Mouse (Mus musculus) kidney, embryonic 14.5 days (tissue): ENCODE data around the gene Hipk4. TPM values are rescaled to one million over a fixed set of nuclear protein-coding genes. Genes with fewer than 3 reads are reported as not detected.

ENCODE experiments used
- ATAC-seq: fragments of 200-750 bp; cut with Nextera tagmentation; 2 replicates; pipeline ENCODE4 v1.8.0; 2017; ENCODE audit warnings: moderate number of reproducible peaks, mild to moderate bottlenecking, moderate TSS enrichment, moderate library complexity; ENCODE audit not compliant: low FRiP score, low TSS enrichment
- H3K27ac ChIP-seq: fragments of 300-500 bp; sonication (generic); 2 replicates; pipeline ENCODE4 v1.5.1; 2014; ENCODE audit warnings: low read depth, mild to moderate bottlenecking, low read length, moderate library complexity, mixed read lengths
- H3K27me3 ChIP-seq: fragments of 300-500 bp; sonication (generic); 2 replicates; pipeline ENCODE4 v1.6.1; 2014; ENCODE audit warnings: mild to moderate bottlenecking, low read length; ENCODE audit not compliant: control insufficient read depth, insufficient read depth
- H3K36me3 ChIP-seq: fragments of 300-500 bp; sonication (generic); 2 replicates; pipeline ENCODE4 v1.6.1; 2014; ENCODE audit warnings: low read length, mixed read lengths; ENCODE audit not compliant: control insufficient read depth, insufficient read depth
- H3K4me1 ChIP-seq: fragments of 300-500 bp; sonication (generic); 2 replicates; pipeline ENCODE4 v1.6.1; 2014; ENCODE audit warnings: low read length, mixed read lengths; ENCODE audit not compliant: control insufficient read depth, insufficient read depth
- H3K4me2 ChIP-seq: fragments of 300-500 bp; sonication (generic); replicated peaks from 2 replicates; pipeline ENCODE4 v1.6.1; 2014; ENCODE audit warnings: low read depth, mild to moderate bottlenecking, low read length
- H3K4me3 ChIP-seq: fragments of 300-500 bp; sonication (generic); 2 replicates; pipeline ENCODE4 v1.5.1; 2014; ENCODE audit warnings: mild to moderate bottlenecking, low read length
- H3K9ac ChIP-seq: fragments of 300-500 bp; sonication (generic); 2 replicates; pipeline ENCODE4 v1.6.1; 2014; ENCODE audit warnings: low read depth, mild to moderate bottlenecking, low read length, moderate library complexity
- H3K9me3 ChIP-seq: fragments of 300-500 bp; sonication (generic); 2 replicates; pipeline ENCODE4 v1.6.1; 2016; ENCODE audit warnings: low read length; ENCODE audit not compliant: control insufficient read depth
- WGBS: fragments of 180-500 bp; shearing (Covaris S2); extraction: QIAGEN DNeasy Blood & Tissue Kit; methylation state at CpG from one replicate; pipeline ENCODE4 v1.1.7; 2014; 5-methylcytosine and 5-hydroxymethylcytosine counted together
- polyA plus RNA-seq: library from polyadenylated mRNA; unstranded; fragments of >200 nt; fragmentation: Nextera tagmentation; extraction: Ambion mirVana; gene quantifications from 2 replicates; pipeline ENCODE4 v1.2.1, GENCODE M21; 2014

Hipk4 gene
- polyA plus RNA-seq, 1 experiment from 2014 or later, result 0.80 TPM

DNA sequence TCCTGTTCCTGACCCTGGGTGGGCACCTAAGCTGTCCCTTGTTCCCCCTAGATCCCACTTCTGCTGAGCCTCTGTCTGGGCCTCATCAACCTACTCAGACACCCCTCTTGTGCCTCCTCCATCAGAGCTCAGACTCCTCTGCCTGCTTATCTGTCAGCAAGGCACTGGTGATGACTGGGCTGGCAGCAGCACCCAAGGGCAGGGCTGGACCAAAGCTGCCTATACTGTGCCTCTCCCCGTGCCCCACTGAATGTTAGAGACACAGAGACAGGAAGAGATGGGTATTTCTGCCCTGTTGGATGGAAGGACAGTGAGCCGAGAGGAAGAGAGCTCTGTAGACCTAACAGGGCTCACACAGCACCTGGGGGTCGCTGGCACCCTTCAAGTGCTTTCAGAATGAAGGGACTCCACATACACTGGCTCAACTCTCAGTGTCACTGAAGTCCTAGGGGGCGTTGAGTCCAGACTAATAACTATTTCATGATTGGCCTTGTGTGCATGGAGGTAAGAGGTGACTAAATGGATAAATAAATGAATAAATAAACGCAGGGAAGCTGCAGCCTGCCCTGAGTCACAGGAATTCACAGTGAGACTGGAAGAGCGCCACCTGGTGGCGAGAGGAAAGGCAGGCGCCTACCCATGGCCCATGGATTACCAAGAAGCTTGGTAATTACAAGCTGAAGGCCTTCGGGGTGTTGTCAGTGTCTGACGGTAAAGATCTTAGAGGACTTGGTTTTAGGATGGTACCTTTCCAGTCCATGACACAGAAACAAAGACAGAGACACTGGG is 3.2 kb downstream of the Hipk4 start:
- WGBS, result 28% methylated on average over 10 of the region's 10 CpGs
- peak; percentile 71; the same call in 1 of the 2 replicates for ATAC-seq
- no peak overlapping the region for H3K9ac ChIP-seq

DNA sequence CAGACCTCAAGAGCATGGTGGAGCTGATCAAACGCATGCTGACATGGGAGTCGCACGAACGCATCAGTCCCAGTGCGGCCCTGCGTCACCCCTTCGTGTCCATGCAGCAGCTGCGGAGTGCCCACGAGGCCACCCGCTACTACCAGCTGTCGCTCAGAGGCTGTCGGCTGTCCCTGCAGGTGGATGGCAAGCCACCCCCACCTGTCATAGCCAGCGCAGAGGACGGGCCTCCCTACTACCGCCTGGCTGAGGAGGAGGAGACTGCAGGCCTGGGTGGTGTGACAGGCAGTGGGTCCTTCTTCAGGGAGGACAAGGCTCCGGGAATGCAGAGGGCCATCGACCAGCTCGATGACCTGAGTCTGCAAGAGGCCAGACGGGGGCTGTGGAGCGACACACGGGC is 6.0 kb downstream of the Hipk4 start:
- 74% methylated on average over 21 of the region's 21 CpGs for WGBS
- Histone ChIP-seq H3K27me3 (no peaks in the 10 kb centered on the region), H3K4me2 (no peak overlapping the region), H3K4me3 (no peak overlapping the region), H3K27ac (no peak overlapping the region), H3K9me3 (no peaks in the 10 kb centered on the region), H3K36me3 (peaks cover 23% of the 10 kb centered on the region), H3K9ac (no peak overlapping the region), H3K4me1 (no peaks in the 10 kb centered on the region)
- no peak for ATAC-seq

More for the DNA sequence above, 3.2 kb downstream of the Hipk4 start:
- H3K27ac ChIP-seq, result no peak overlapping the region
- H3K9me3 ChIP-seq, result no peaks in the 10 kb centered on the region
- no peaks in the 10 kb centered on the region for H3K27me3 ChIP-seq
- peaks cover 7% of the 10 kb centered on the region; the same call in 1 of the 2 replicates for H3K36me3 ChIP-seq
- H3K4me2 ChIP-seq, result no peak overlapping the region
- no peak overlapping the region for H3K4me3 ChIP-seq
- no peaks in the 10 kb centered on the region for H3K4me1 ChIP-seq

- no peak overlapping the region for H3K4me2 ChIP-seq
- no peaks in the 10 kb centered on the region for H3K9me3 ChIP-seq
- WGBS, result 85% methylated on average over 3 of the region's 3 CpGs
- peaks cover 23% of the 10 kb centered on the region for H3K36me3 ChIP-seq
- no peak overlapping the region for H3K27ac ChIP-seq
- H3K4me3 ChIP-seq, result no peak overlapping the region
- no peak overlapping the region for H3K9ac ChIP-seq
- no peak for ATAC-seq
- no peaks in the 10 kb centered on the region for H3K27me3 ChIP-seq
- H3K4me1 ChIP-seq, result no peaks in the 10 kb centered on the region
Measured at GRCm38 (mm10) chr7:27530937-27531336, 7.9 kb downstream of the Hipk4 start.

DNA sequence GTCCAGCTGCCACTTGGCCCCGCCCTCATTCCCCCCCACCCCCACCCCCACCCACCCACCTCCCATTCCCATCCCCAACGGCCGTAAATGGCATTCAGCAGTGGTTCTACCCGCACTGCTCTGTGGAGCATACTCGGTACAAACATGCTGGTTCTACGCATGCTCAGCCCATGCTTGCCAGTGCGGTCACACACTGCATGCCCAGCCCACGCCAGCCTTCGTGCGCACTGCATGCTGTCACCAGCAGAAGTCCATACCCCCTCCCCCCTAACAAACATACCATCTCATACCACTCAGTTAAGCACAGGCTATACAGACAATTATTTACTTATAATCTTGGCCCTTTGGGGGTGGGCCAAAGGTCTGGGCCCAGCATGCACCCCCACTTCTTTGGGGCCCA is 8.6 kb downstream of the Hipk4 start:
- Histone ChIP-seq H3K27me3 (no peaks in the 10 kb centered on the region), H3K4me3 (no peak overlapping the region), H3K36me3 (peaks cover 28% of the 10 kb centered on the region), H3K9ac (no peak overlapping the region), H3K4me1 (no peaks in the 10 kb centered on the region), H3K27ac (no peak overlapping the region), H3K4me2 (no peak overlapping the region), H3K9me3 (no peaks in the 10 kb centered on the region)
- no peak for ATAC-seq
- WGBS, result 91% methylated on average over 10 of the region's 10 CpGs

- H3K9ac ChIP-seq, result no peak overlapping the region; the same call in 1 of the 2 replicates
- no peak overlapping the region for H3K4me2 ChIP-seq
- H3K4me1 ChIP-seq, result no peaks in the 10 kb centered on the region
- no peaks in the 10 kb centered on the region for H3K27me3 ChIP-seq
- H3K9me3 ChIP-seq, result no peaks in the 10 kb centered on the region
- ATAC-seq, result no peak
- no peak overlapping the region for H3K4me3 ChIP-seq
- peaks cover 33% of the 10 kb centered on the region for H3K36me3 ChIP-seq
- H3K27ac ChIP-seq, result no peak overlapping the region
- WGBS, result 90% methylated on average over 9 of the region's 9 CpGs
Measured at GRCm38 (mm10) chr7:27532480-27533050, 9.5 kb downstream of the Hipk4 start.

GRCm38 (mm10) chr7:27535386-27535785 is 12.3 kb downstream of the Hipk4 start:
- H3K4me2 ChIP-seq, result no peak overlapping the region
- 87% methylated on average over 2 of the region's 2 CpGs for WGBS
- no peak overlapping the region for H3K27ac ChIP-seq
- ATAC-seq, result no peak
- H3K36me3 ChIP-seq, result peaks cover 34% of the 10 kb centered on the region
- H3K4me1 ChIP-seq, result no peaks in the 10 kb centered on the region
- H3K4me3 ChIP-seq, result no peak overlapping the region
- H3K27me3 ChIP-seq, result no peaks in the 10 kb centered on the region
- H3K9me3 ChIP-seq, result no peaks in the 10 kb centered on the region
- H3K9ac ChIP-seq, result no peak overlapping the region

- ATAC-seq, result no peak
- H3K27me3 ChIP-seq, result no peaks in the 10 kb centered on the region
- H3K4me3 ChIP-seq, result no peak overlapping the region
- no peak overlapping the region for H3K4me2 ChIP-seq
- H3K9me3 ChIP-seq, result no peaks in the 10 kb centered on the region
- no peak overlapping the region for H3K27ac ChIP-seq
- H3K36me3 ChIP-seq, result peaks cover 31% of the 10 kb centered on the region
- no peak overlapping the region for H3K9ac ChIP-seq
- 85% methylated on average over 6 of the region's 6 CpGs for WGBS
- no peaks in the 10 kb centered on the region for H3K4me1 ChIP-seq
Measured at GRCm38 (mm10) chr7:27536618-27537017, 13.6 kb downstream of the Hipk4 start.

DNA sequence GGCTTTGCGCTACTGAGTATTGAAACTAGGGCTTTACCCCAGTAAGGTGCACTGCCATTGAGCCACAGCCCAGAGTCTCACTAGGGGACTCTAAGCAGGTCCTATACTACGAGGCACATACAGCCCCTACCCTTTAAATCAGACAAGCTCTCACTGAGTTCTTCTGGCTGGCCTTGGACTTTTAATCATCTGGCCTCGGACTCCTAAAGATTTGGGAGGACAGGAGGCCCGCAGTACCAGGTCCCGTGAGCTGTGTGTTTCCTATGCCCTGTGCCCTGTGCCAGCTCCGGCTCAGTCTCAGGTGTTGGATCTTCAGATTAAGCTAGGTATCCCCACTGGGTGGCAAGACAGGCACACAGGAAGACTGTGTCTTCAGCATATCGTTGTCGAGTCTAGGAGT is 14.9 kb downstream of the Hipk4 start:
- no peaks in the 10 kb centered on the region for H3K4me1 ChIP-seq
- H3K9me3 ChIP-seq, result no peaks in the 10 kb centered on the region
- H3K27ac ChIP-seq, result no peak overlapping the region
- H3K9ac ChIP-seq, result no peak overlapping the region
- 78% methylated on average over 8 of the region's 8 CpGs for WGBS
- peaks cover 20% of the 10 kb centered on the region for H3K36me3 ChIP-seq
- H3K4me2 ChIP-seq, result no peak overlapping the region
- H3K27me3 ChIP-seq, result no peaks in the 10 kb centered on the region
- no peak for ATAC-seq
- no peak overlapping the region for H3K4me3 ChIP-seq

GRCm38 (mm10) chr7:27538797-27539196 is 15.7 kb downstream of the Hipk4 start:
- H3K36me3 ChIP-seq, result peaks cover 15% of the 10 kb centered on the region; the same call in 1 of the 2 replicates
- no peak for ATAC-seq
- H3K9me3 ChIP-seq, result no peaks in the 10 kb centered on the region
- H3K4me1 ChIP-seq, result no peaks in the 10 kb centered on the region
- no peaks in the 10 kb centered on the region for H3K27me3 ChIP-seq
- H3K9ac ChIP-seq, result no peak overlapping the region
- H3K4me2 ChIP-seq, result no peak overlapping the region
- no peak overlapping the region for H3K27ac ChIP-seq
- 88% methylated on average over 2 of the region's 2 CpGs for WGBS
- no peak overlapping the region for H3K4me3 ChIP-seq
